Mouse (Mus musculus): ENCODE measurements at regions not wholly inside any gene's neighbourhood (a gene's known extent, or its start where the extent isn't known, plus 50 kb on each side); places are given as distances from the start of the nearest gene placed in this dataset.

DNA sequence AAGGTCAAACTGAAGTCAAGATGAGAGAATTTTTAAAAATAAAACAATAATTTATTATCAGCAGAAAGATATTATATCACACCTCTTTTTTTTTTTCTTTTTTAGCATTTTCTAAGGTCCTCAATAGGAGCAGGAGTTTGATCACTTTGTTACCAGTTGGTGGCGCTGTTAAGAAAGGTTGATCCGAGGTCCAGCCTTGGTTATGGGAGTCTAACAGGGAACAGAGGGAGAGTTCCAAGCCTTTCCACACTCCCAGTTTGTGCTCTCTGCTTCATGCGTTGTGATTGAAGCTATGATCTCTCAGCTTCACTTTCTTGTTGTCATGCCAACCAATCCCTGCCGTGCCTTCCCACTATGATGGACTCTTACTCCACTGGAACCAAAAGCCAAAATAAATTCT is 83.8 kb downstream of the Fam174a start:
- TF ChIP-seq POLR2A (IDR thresholded peaks at IDR 0.05; ENCODE audit: extremely low read depth, insufficient read depth, low read length) (no peak), CTCF (IDR thresholded peaks at IDR 0.05; ENCODE audit: extremely low read depth, insufficient read depth, low read length) (no peak)
